Mouse (Mus musculus): ENCODE data around the gene Kcnj10. TPM values are rescaled to one million over a fixed set of nuclear protein-coding genes. Genes with fewer than 3 reads are reported as not detected.

The Kcnj10 gene
- total and polyA plus RNA-seq, 2 experiments from 2014 or later, result 2.9 to 4.1 TPM

DNA sequence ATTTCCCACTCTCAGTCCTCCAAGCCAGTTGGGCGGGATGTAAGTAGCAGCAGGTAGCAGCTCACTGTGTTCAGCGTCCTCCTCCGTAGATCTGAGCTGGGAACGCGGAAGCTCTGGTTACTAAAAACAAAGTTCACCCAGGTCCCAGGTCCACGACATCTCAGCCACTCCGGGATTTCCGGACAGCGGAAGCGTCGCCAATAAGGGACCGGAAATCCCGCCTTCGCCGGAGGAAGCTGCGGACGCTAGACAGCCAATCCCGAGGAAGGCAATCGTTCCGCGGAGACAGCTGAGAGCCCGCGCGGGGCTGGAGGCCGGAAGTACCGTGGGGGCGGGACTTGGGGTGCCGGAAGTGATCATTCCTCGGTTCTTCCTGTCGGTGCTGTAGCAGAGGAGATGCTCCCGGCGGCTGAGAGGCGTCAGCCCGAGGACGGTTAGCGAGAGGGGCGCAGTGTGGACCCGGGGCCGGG lies 35.2 kb downstream of the Kcnj10 start, which contains the start of gene Pigm:
Pigm (plus strand) TSS at position 349 of the 470 bp plus-strand sequence.
- peak within 1 kb of the TSS; percentile 81 for H3K27ac ChIP-seq (ENCODE audit: low read depth, low read length)
- no peak for TF ChIP-seq CTCF (IDR thresholded peaks at IDR 0.05; ENCODE audit: low read depth)
- ATAC-seq (peak; percentile 100), DNase-seq (peak; percentile 99)
- peak within 1 kb of the TSS; percentile 87 for H3K4me3 ChIP-seq (ENCODE audit: low read depth, low read length)
- 2% methylated on average over 32 of the region's 39 CpGs for WGBS
- peak within 1 kb of the TSS; percentile 81 for H3K9ac ChIP-seq
- H3K36me3 ChIP-seq (ENCODE audit: insufficient read depth), result peaks cover 6% of the 10 kb centered on the region; the same call in 1 of the 2 replicates
- no peaks in the 10 kb centered on the region for H3K9me3 ChIP-seq (ENCODE audit: low read length)
- H3K27me3 ChIP-seq (ENCODE audit: insufficient read depth, low read length), result no peaks in the 10 kb centered on the region
- H3K4me1 ChIP-seq (ENCODE audit: insufficient read depth), result peaks cover 14% of the 10 kb centered on the region
- H3K4me2 ChIP-seq (ENCODE audit: low read depth), result peak within 1 kb of the TSS; percentile 98

DNA sequence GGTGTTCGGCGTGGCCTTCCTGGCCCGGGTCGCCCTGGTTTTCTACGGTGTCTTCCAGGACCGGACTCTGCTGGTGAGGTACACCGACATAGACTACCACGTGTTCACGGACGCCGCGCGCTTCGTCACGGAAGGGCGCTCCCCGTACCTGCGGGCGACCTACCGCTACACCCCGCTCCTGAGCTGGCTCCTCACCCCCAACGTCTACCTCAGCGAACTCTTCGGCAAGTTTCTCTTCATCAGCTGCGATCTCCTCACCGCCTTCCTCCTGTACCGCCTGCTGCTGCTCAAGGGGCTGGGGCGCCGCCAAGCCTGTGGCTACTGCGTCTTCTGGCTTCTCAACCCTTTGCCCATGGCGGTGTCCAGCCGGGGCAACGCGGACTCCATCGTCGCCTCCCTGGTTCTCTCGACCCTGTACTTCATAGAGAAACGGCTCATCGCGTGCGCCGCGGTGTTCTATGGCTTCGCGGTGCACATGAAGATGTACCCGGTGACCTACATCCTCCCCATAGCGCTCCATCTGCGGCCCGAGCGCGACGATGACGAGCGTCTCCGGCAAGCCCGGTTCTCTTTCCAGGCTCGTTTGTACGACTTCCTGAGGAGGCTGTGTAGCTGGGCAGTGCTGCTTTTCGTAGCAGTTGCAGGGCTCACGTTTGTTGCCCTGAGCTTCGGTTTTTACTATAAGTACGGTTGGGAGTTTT lies 35.9 kb downstream of the Kcnj10 start:
- whole genome bisulfite sequencing, result 3% methylated on average over 61 of the region's 62 CpGs
- Histone ChIP-seq H3K9ac (peak overlapping the region; percentile 81), H3K4me3 (ENCODE audit: low read depth, low read length) (peak overlapping the region; percentile 87), H3K4me2 (ENCODE audit: low read depth) (peak overlapping the region; percentile 98), H3K27me3 (ENCODE audit: insufficient read depth, low read length) (no peaks in the 10 kb centered on the region), H3K36me3 (ENCODE audit: insufficient read depth) (peaks cover 6% of the 10 kb centered on the region; the same call in 1 of the 2 replicates), H3K4me1 (ENCODE audit: insufficient read depth) (peaks cover 14% of the 10 kb centered on the region), H3K9me3 (ENCODE audit: low read length) (no peaks in the 10 kb centered on the region), H3K27ac (ENCODE audit: low read depth, low read length) (peak overlapping the region; percentile 81)
- TF ChIP-seq CTCF (IDR thresholded peaks at IDR 0.05; ENCODE audit: low read depth), result no peak
- DNase-seq (no peak), ATAC-seq (peak; percentile 47)

DNA sequence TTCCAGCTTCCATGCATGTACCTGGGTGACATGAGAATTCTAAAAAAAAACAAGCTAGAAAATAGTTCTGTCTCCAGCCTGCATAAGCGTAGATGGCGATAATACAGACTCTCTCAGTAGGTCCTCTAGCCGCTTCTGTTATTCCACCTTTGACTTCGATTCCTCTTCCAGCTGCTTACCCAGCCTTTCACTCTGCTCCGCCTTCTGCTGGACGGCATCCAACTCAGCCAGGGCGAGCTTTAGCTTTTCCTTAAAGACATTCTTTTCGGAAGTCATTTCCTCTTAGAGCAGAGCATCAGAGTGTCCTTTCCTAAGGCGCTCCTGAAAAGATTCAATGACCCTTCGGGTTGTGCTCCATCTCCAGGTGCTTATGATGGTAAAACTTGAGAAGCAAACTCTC lies 39.1 kb downstream of the Kcnj10 start:
- 65% methylated on average over 10 of the region's 10 CpGs for WGBS

DNA sequence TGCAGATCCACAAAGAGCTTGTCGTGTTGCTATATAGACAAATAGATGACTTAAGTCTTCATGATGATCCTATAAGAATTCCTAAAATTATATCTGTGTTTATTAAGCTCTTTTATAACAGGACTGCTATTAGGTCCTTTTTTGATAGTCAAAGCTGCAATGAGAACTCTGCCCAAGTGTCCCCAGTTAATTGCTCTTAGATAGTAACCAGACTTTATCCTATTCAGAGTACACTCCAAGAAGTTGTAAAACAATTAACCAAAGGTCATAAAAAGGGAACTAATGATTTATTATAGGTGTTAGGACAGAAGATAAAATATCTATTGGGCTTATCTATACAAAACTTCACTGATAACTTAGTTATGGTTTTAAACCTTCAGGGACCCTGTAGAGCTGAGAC lies 41.1 kb downstream of the Kcnj10 start:
- no peak overlapping the region for H3K9ac ChIP-seq

More for the DNA sequence above, 39.1 kb downstream of the Kcnj10 start:
- H3K4me1 ChIP-seq (ENCODE audit: insufficient read depth), result peaks cover 14% of the 10 kb centered on the region
- H3K9ac ChIP-seq, result no peak overlapping the region
- H3K9me3 ChIP-seq (ENCODE audit: low read length), result no peaks in the 10 kb centered on the region
- no peak overlapping the region for H3K4me3 ChIP-seq (ENCODE audit: low read depth, low read length)
- no peak overlapping the region for H3K27ac ChIP-seq (ENCODE audit: low read depth, low read length)
- peaks cover 6% of the 10 kb centered on the region; the same call in 1 of the 2 replicates for H3K36me3 ChIP-seq (ENCODE audit: insufficient read depth)
- ATAC-seq (no peak), DNase-seq (no peak)
- no peak overlapping the region for H3K4me2 ChIP-seq (ENCODE audit: low read depth)
- no peaks in the 10 kb centered on the region for H3K27me3 ChIP-seq (ENCODE audit: insufficient read depth, low read length)
- TF ChIP-seq CTCF (IDR thresholded peaks at IDR 0.05; ENCODE audit: low read depth), result no peak

DNA sequence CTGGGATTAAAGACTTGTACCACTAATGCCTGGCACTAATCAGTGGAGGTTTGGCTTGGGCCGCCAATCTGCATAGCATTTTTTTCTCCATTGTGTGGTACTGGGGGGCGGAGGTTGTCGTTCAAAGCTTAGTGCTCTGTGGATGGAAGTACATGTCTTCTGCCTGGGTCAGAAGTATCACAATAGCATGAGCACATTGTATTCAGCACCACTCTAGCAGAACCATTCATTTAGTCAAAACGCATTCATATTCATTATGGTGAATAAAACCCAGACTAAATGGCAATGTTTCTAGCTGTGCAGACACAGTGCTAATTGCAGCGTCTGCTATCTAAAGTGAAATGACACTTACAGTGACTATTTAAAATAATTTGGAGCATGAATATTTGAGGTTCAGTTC lies 46.2 kb downstream of the Kcnj10 start:
- H3K4me3 ChIP-seq (ENCODE audit: low read depth, low read length), result no peak overlapping the region
- no peak overlapping the region for H3K4me2 ChIP-seq (ENCODE audit: low read depth)
- WGBS, result 33% methylated on average over 5 of the region's 5 CpGs
- DNase-seq (peak; percentile 46), ATAC-seq (peak; percentile 92)
- H3K27me3 ChIP-seq (ENCODE audit: insufficient read depth, low read length), result no peaks in the 10 kb centered on the region
- TF ChIP-seq CTCF (IDR thresholded peaks at IDR 0.05; ENCODE audit: low read depth), result no peak
- H3K9me3 ChIP-seq (ENCODE audit: low read length), result no peaks in the 10 kb centered on the region
- no peaks in the 10 kb centered on the region for H3K36me3 ChIP-seq (ENCODE audit: insufficient read depth)
- H3K9ac ChIP-seq, result no peak overlapping the region
- H3K27ac ChIP-seq (ENCODE audit: low read depth, low read length), result peak overlapping the region; percentile 72
- 0 out of 2 replicates have a peak, but pooled peaks cover 7% of the 10 kb centered on the region for H3K4me1 ChIP-seq (ENCODE audit: insufficient read depth)

More for the DNA sequence above, 41.1 kb downstream of the Kcnj10 start:
- no peak for ATAC-seq
- Histone ChIP-seq H3K4me1 (ENCODE audit: insufficient read depth) (peaks cover 14% of the 10 kb centered on the region), H3K9me3 (ENCODE audit: low read length) (no peaks in the 10 kb centered on the region), H3K4me3 (ENCODE audit: low read depth, low read length) (no peak overlapping the region), H3K4me2 (ENCODE audit: low read depth) (no peak overlapping the region), H3K27me3 (ENCODE audit: insufficient read depth, low read length) (no peaks in the 10 kb centered on the region), H3K27ac (ENCODE audit: low read depth, low read length) (no peak overlapping the region), H3K36me3 (ENCODE audit: insufficient read depth) (peaks cover 6% of the 10 kb centered on the region; the same call in 1 of the 2 replicates)
- 98% methylated on average over 1 of the region's 1 CpGs for WGBS
- DNase-seq, result no peak
- TF ChIP-seq CTCF (IDR thresholded peaks at IDR 0.05; ENCODE audit: low read depth), result no peak

DNA sequence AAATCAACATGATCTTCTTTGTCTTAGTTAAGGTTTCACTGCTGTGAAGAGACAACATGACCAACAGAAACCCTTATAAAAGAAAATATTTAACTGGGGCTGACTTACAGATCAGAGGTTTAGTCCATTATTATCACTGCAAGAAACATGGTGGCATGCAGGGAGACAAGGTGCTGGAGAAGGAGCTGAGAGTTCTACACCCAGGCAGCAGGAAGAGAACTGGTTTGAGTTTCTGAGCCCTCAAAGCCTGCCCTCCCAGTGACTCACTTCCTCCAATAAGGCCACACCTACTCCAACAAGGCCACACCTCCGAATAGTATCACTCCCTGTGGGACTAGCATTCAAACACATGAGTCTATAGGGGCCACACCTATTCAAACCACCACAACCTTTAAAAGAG lies 49.8 kb downstream of the Kcnj10 start:
- Histone ChIP-seq H3K27me3 (ENCODE audit: insufficient read depth, low read length) (no peaks in the 10 kb centered on the region), H3K36me3 (ENCODE audit: insufficient read depth) (no peaks in the 10 kb centered on the region), H3K9me3 (ENCODE audit: low read length) (no peaks in the 10 kb centered on the region), H3K4me1 (ENCODE audit: insufficient read depth) (0 out of 2 replicates have a peak, but pooled peaks cover 8% of the 10 kb centered on the region), H3K9ac (no peak overlapping the region), H3K27ac (ENCODE audit: low read depth, low read length) (no peak overlapping the region), H3K4me2 (ENCODE audit: low read depth) (no peak overlapping the region), H3K4me3 (ENCODE audit: low read depth, low read length) (no peak overlapping the region)
- no peak for TF ChIP-seq CTCF (IDR thresholded peaks at IDR 0.05; ENCODE audit: low read depth)
- DNase-seq (no peak), ATAC-seq (no peak)
- WGBS, result 84% methylated on average over 1 of the region's 1 CpGs
